Mouse (Mus musculus) embryo, embryonic 11.5 days (tissue): ENCODE results near the gene Ccsap.
"Not testable (repeated sequence)": the region's sequence is repeated elsewhere in the genome, so short reads cannot be mapped to it uniquely, and the experiment has no call there.

ENCODE experiments used
- DNase-seq: peaks from one replicate; pipeline ENCODE4 v3.0.0-alpha.2; 2012; ENCODE audit warnings: low read depth, low spot score

Ccsap gene

GRCm38 (mm10) chr8:123836354-123836753 lies 23.7 kb downstream of the Ccsap start:
- no peak for DNase-seq

GRCm38 (mm10) chr8:123835451-123835850 lies 24.6 kb downstream of the Ccsap start:
- peak; percentile 35 for DNase-seq

- no peak for DNase-seq
These were observed 27.3 kb downstream of the Ccsap start for GRCm38 (mm10) chr8:123832757-123833156.

GRCm38 (mm10) chr8:123827523-123827922 lies 32.5 kb downstream of the Ccsap start:
- no peak for DNase-seq

GRCm38 (mm10) chr8:123826758-123827157 lies 33.3 kb downstream of the Ccsap start:
- DNase-seq = no peak

- no peak for DNase-seq
These were observed 34.0 kb downstream of the Ccsap start for GRCm38 (mm10) chr8:123826001-123826400.

GRCm38 (mm10) chr8:123823532-123824123 lies 36.4 kb downstream of the Ccsap start:
- DNase-seq = no peak

- no peak for DNase-seq
These were observed 36.9 kb downstream of the Ccsap start for GRCm38 (mm10) chr8:123823111-123823510.

- DNase-seq = no peak
These were observed 39.2 kb downstream of the Ccsap start for GRCm38 (mm10) chr8:123820780-123821179.

- no peak for DNase-seq
These were observed 40.1 kb downstream of the Ccsap start for GRCm38 (mm10) chr8:123819683-123820610.

GRCm38 (mm10) chr8:123817747-123818146 lies 42.3 kb downstream of the Ccsap start:
- DNase-seq = no peak

GRCm38 (mm10) chr8:123816939-123817338 lies 43.1 kb downstream of the Ccsap start:
- no peak for DNase-seq

GRCm38 (mm10) chr8:123815325-123815724 lies 44.7 kb downstream of the Ccsap start:
- DNase-seq = no peak

- DNase-seq = no peak
These were observed 46.1 kb downstream of the Ccsap start for GRCm38 (mm10) chr8:123813892-123814266.

- no peak for DNase-seq
These were observed 46.7 kb downstream of the Ccsap start for GRCm38 (mm10) chr8:123813173-123813891.

- no peak for DNase-seq
These were observed 47.8 kb downstream of the Ccsap start for GRCm38 (mm10) chr8:123812227-123812626.

GRCm38 (mm10) chr8:123809342-123809741 lies 50.7 kb downstream of the Ccsap start:
- not testable (repeated sequence) for DNase-seq

GRCm38 (mm10) chr8:123808671-123809070 lies 51.3 kb downstream of the Ccsap start:
- DNase-seq = no peak

GRCm38 (mm10) chr8:123807852-123808573 lies 52.0 kb downstream of the Ccsap start:
- no peak for DNase-seq

- DNase-seq = no peak
These were observed 53.0 kb downstream of the Ccsap start for GRCm38 (mm10) chr8:123807024-123807431.

- no peak for DNase-seq
These were observed 53.6 kb downstream of the Ccsap start for GRCm38 (mm10) chr8:123806374-123806935.
